Mouse (Mus musculus) megakaryocyte, adult 5-6 weeks (primary cell): ENCODE measurements around the gene Tmbim6. TPM values are rescaled to one million over a fixed set of nuclear protein-coding genes. Genes with fewer than 3 reads are reported as not detected.
A peak's percentile ranks its signal among the peaks of the same experiment; 100 is the strongest.

Source experiments
- ATAC-seq: 2 replicates; pipeline ENCODE4 v1.8.0; 2016; ENCODE audit warnings: mild to moderate bottlenecking, inconsistent platforms; ENCODE audit not compliant: poor library complexity, severe bottlenecking
- total RNA-seq, 2 experiments: library from RNA; stranded (forward) in 1 of 2; stranded (reverse) in 1 of 2; fragments of 153-499, 151-499 nt in 1 of 2; fragments of 221-1000, 200-1000 nt in 1 of 2; gene quantifications; 2 replicates each; pipeline versions ENCODE4 v1.2.3 to v1.2.4; 2015 to 2017

Gene Tmbim6
- 410 and 456 TPM in 2 replicates for total RNA-seq (2015)
- 187 and 196 TPM in 2 replicates for total RNA-seq (2017)

DNA sequence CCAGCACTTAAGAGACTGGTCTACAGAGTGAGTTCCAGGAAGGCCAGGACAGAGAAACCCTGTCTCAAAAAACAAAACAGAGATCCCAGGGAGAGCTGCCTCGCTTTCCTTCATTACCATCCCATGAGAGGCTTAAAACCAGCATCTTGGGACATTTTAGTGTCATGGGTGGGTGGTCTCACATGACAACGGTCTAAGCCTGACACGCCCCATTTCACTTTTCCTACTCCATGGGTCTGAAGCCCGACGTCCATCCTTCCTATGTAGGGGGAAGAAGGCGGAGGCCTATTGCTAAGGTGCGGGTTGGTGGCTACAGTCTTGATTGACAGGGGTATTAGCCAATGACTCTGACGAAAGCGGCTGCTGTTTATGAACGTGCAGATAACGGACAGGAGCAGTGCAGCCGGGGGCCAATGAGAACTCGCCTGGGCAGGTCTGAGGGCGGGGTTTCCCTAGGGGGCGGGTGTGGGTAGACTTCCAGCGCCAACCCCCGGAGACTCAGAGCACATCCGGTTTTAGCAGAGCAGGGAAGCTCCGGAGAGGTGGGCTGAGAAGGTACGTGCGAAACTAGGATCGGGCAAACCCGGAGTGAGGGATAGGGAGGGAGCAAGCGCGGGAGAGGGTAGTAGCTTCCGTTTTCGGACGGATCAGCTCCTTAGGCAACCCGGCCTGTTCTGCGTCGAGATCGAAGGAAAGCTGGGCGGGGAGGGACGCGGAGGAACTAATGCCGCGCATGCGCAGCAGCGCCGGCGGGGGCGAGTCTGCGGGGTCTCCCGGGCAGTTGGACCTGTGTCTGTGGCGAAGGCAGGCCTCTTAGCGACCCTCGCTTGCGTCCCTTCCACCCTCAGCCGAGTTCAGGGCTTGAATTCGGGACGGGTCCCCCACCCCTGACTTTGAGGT lies at the start of gene Tmbim6:
Gene Tmbim6, plus strand, starts transcription at position 397 of the 900 bp plus-strand sequence.
- peak; percentile 75 for ATAC-seq

DNA sequence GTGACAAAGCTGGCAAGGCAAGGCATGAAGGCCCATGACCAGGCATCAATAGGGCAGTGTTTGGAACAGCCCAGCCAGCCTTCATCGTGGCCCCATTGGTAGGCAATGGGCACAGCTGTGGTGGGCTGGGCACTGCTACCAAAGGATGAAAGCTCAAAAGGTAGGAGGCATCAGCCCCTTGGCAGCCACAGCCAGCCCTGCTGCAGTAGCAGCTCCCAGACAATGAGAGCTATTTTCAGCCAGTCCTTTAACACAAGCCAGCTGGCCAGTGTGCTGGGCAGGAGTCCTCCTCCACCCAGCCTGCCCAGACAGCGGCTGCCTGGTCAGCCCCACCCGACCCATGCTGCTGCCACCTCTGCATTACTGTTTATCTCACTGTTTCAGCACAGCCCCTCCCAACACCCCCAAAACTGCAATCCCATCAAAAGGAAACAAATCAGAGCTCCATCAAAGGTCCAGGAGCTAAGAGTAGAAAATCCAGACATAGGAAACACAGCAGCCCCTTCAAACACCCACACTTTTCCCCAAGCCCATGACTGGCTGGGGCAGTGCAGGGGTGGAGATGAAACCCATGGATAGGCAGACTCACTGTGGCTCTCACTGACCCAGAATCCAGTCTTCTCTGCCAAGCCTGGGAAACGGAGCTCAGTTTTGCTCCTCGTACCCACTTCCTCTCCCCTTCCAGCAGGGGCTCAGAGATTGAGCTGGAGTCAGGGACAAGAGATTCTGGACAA lies 49.1 kb upstream of the Tmbim6 start:
- ATAC-seq, result no peak

DNA sequence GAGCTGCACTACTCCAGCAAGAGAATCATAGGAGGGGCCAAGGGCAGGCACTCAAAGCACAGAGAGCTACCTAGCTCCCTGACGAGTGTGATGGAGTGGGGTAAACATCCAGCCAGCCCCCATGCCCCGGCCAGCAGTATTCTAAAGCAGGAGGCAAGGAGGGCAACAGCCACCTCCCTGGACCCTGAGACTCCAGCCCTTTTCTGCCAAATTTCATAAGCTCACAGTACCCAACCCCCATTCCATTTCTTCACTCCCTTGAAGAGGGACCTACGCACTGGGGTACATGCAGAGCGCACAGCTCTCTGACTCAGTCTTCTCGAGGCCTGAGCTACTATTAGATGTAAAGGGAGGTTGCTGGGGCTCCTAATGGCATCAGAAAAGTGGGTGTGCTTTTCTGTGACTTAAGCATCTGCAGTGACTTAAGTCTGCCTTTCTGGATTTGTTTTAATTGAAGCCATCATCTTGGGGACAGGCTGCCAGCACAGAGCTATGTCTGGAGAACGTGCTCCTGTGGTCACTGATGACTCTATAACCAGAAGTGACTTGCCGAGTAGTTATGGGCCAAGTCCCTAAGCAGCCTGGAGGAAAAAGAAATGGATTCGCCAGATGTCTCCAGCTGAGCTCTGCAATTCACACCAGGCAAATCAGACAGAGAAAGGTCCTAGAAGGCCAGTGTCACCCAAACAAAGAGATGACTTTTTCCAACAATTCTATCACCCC lies 48.4 kb upstream of the Tmbim6 start:
- no peak for ATAC-seq

GRCm38 (mm10) chr15:99344961-99345360 lies 47.7 kb upstream of the Tmbim6 start:
- ATAC-seq, result no peak

DNA sequence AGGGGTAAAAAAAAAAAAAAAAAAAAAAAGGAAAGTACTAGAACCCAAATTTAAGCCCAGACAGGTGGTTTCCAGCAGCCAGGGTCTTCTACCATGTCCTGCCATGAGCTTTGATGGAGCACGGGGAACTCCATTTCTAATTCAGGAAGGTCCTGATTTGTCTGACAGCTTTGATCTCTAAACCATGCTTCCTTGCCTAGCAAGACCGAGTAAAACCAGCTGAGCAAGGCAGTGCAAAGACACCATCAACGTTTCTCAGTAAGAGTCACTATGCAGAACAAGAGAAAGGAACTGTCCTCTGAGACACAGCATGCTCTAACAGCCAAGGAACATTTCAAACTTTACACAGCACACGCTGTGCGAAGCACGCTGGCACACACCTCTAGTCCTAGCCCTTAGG lies 41.1 kb upstream of the Tmbim6 start:
- ATAC-seq, result no peak

- ATAC-seq, result no peak
Measured at GRCm38 (mm10) chr15:99352306-99352705, 40.4 kb upstream of the Tmbim6 start.

DNA sequence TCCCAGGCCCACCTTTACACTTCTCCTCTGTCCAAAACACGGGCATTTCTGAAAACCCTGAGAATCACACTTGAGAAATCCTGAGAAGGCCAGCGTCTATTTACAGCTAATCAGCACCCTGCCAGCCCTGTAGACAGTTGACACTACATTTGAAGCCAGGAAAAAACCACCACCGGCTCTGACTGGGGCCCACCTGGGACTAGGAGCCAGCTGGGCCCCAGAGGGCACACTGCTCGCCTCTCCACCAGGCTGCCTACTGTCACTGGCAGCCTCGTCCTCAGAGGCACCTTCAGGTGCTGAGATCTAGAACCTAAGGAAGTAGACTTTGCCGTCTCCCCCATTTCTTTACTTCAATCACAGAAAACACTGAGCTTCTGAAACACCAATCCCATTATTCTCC lies 37.0 kb upstream of the Tmbim6 start:
- ATAC-seq, result no peak

- ATAC-seq, result no peak
Measured at GRCm38 (mm10) chr15:99356462-99356861, 36.2 kb upstream of the Tmbim6 start.

DNA sequence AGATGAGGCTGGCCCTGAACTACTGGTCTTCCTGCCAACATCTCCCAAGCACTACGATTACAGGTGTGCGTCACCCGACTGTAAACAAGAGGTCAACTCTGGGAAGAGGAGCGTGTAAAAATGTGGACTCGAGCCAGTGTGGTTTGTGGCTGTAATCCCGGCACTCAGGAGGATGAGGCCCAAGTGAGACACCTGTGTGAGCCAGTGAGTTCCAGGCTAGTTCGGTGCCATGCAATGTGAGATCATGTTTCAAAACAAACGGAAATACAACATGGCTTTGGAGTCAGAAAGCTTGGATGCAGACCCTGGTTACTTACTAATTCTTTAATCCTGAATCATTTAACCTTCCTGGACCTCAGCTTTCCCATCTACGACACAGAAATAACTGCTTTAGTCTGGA lies 33.7 kb upstream of the Tmbim6 start:
- ATAC-seq, result no peak

DNA sequence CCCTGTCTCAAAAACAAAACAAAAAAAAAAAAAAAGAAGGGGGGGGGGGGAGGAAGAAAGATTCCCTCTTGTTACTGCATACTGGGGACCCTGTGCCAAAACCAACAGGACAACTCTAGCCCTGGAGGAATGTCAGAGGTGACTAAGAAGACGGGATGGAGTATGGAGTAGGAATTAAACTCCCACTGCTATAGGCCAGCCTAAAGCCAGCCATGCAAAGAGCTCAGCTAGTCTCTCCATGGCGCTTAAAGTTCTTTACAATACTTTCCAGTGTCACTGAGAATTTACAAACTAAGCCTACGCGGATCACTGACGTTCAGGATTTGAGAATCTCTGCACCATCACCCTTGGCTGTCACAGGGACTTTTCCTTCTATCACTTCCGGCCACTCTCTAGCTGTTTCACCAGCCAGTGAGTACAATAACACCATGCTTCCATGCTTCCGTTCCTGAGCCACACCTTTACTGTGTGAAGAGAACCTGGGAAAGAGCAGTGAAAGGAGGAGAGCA lies 28.6 kb upstream of the Tmbim6 start:
- no peak for ATAC-seq

GRCm38 (mm10) chr15:99364921-99365320 lies 27.8 kb upstream of the Tmbim6 start:
- ATAC-seq, result peak; percentile 96

DNA sequence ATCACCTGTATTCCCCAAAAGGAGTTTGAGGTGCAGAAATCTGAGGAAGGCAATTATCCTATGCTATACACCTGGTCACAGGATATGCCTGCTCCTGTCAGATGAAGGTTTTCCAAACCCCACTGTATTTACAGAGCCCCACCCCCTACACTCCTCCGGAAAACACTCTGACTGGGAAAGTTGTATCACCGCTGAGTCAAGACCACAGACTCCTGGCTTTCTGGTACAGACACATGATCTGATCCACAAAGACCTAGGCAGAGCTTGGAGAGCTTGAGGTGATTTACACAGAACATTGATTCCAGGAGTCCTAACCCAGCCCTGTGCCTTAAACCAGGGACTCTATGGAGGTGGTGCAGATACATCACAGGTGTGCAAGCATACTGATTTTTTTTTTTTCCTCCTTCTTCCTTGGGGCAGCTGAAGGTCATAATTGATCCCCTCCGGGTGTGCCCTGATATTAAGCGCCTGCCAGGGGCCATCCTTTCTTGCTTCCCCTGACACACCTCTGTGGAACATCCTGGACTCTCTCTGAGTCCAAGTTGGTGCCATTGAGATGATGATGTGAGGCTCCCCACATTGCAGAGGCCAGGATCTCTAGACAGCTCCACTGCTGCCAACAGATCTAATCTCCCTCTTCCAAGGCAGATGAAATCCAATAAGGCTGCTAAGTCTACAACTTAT lies 24.0 kb upstream of the Tmbim6 start:
- ATAC-seq, result no peak

DNA sequence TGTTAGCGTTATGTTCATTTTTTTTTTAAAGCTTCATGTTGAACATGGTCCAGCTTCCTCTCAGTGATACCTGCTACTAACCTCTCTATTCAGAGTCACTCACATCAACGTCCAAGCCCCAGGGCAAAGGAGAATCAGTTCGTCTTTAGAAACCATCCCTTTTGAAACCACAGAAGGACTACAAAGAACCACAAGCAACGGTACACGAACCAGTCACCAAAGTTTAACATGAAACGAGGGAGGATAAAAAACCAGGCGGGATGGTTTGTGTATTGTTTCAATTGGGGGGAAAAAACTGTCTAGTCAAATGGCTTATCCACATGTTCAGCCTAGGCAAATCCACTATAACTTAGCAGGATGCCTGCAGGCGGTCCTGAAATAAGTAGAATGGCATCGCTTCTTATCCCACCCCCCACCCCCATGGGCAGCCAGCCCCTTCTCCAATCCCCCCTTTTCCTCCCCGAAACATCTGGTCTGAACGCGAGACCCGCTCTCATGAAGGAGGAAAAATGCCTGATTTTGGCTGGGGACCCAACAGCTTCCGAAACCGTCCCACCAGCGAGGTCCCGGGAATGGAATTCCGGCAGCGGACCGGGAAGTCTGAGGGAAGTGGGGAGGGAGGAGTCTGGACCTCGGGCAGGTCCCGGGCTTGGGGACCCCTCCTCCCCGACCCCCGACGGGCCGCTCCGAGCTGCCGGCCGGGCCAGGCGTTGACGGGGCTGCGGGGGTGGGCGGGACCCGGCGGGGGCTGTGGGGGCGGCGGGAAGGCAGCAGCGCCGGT lies 23.1 kb upstream of the Tmbim6 start:
- no peak for ATAC-seq

DNA sequence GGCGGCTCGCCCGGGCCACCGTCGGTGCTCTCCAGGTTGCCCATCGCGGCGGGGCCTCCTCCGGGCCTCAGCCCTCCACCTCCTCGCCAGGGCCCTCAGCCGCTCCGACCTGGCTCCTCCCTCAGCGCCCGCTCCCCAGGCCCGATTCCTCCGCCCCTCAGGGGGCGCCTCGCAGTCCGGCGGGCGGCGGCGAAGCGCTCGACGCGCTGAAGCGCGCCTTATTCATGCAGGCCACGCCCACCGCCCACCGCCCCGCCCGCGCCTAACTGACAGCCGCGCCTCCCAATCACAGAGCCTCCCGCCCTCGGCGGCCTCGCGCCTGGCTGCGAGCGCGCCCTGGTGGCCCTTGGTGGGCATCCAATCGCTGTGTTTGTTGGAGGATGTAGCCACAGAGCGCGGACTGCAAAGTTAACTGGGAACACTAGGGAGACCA lies 22.4 kb upstream of the Tmbim6 start, which contains the start of gene Fmnl3:
Gene Fmnl3, minus strand, starts transcription at position 224 of the 433 bp plus-strand sequence.
- peak; percentile 100 for ATAC-seq

DNA sequence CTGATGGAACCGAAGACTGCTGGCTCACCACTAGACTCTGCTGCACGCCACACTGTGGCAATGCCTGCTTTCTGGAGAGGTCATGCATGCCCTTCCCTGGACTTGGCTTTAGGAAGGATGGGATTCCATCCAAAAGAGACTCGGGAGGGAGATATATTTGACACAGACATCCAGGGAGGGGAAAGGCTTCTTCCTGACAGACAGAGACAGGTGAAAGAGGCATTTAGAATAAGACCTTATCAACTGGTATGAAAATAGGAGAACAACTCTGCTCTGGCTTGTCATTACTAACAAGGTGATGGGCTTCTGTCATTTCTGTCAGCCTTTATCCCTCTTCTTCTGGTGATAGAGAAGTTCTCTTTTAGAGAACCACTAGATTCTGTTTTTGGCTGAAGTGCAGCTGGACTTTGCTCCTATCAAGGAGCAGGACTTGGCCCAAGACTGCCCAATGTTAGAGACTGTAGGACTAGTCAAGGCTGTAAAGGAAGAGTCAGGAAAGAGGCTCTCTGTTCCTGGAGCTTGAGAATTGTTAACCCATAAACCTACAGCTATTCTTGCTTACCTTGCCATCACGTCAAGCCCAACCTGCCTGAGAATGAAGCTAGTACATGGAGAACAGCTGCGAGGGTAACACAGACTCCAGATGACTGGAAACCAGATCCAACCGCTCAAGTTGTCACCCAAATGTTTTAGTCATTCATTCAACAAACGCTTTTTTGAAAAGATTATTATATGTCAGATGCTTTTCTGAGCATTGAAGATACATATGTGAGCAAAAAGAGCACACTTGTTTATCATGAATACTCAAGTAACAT lies 20.9 kb upstream of the Tmbim6 start:
- ATAC-seq, result no peak

- no peak for ATAC-seq
Measured at GRCm38 (mm10) chr15:99372761-99373160, 19.9 kb upstream of the Tmbim6 start.

GRCm38 (mm10) chr15:99375036-99375435 lies 17.6 kb upstream of the Tmbim6 start:
- no peak for ATAC-seq

DNA sequence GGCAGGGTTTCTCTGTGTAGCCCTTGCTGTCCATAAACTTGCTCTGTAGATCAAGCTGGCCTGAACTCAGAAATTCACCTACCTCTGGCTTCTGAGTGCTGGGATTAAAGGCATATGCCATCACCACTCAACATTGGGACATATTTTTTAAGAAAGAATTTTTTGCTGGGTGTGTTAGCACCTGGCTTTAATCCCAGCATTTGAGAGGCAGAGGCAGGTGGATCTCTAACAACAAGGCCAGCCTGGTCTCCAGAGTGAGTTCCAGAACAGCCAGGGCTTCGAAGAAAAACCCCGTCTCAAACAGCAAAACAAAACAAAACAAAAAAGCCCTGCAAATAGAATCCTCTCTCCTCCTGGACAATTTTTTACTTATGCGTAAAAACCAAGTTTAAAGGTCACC lies 17.1 kb upstream of the Tmbim6 start:
- no peak for ATAC-seq

DNA sequence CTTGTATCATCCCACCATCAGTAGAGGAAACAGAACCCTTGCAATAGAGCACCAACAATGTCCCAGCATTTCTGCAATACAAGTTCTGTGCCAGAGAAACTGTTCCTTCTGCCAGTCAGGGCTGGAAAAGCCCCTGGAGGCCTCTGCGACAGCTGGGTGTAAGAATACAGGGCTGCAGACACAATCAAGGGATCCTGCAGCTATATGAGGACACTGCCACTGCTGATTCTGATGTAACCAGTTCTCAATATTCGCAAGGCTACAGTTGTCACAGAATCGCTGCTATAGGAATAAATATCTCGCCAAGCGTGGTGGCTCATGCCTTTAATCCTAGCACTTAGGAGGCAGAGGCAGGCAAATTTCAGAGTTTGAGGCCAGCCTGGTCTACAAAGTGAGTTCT lies 16.4 kb upstream of the Tmbim6 start:
- ATAC-seq, result no peak
